Mouse (Mus musculus): ENCODE results near the gene 4921504E06Rik.
A peak's percentile ranks its signal among the peaks of the same experiment; 100 is the strongest.

Gene 4921504E06Rik

GRCm38 (mm10) chr2:19419686-19420345 lies 133.9 kb downstream of the 4921504E06Rik start:
- DNase-seq (ENCODE audit: low spot score in 2 of 2): no peak

GRCm38 (mm10) chr2:19416066-19416465 lies 137.6 kb downstream of the 4921504E06Rik start:
- DNase-seq (ENCODE audit: low spot score in 2 of 2): no peak

- DNase-seq (ENCODE audit: low spot score in 2 of 2): no peak
Measured at GRCm38 (mm10) chr2:19415063-19415521, 138.6 kb downstream of the 4921504E06Rik start.

GRCm38 (mm10) chr2:19414222-19414965 lies 139.3 kb downstream of the 4921504E06Rik start:
- DNase-seq (ENCODE audit: low spot score in 2 of 2): peak; percentile 50 to 84
